Mouse (Mus musculus): ENCODE results near the gene Rmnd5b.
"Not testable (repeated sequence)": the region's sequence is repeated elsewhere in the genome, so short reads cannot be mapped to it uniquely, and the experiment has no call there.

Gene Rmnd5b

GRCm38 (mm10) chr11:51649111-51649888 is 13.6 kb upstream of the Rmnd5b start:
- DNase-seq (ENCODE audit: low spot score in 2 of 2): no peak

DNA sequence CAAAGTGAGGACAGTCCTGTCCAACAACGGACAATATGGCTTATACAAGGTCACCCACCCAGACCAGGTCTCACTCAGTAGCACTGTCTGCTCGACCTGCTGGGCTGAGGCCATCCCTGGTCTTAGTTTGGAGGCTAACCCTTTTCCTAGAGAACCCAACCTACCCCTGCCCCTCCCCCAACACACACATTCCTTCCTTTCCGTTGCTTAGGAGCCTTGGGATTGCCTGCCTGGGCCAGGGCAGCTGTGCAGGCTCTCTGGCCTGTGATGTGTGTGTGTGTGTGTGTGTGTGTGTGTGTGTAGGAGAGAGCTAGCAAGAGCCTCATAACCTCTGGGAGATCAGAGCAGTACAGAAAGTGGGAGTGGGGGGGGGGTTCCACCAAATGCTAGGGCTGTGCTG is 12.9 kb upstream of the Rmnd5b start:
- no peak for DNase-seq (ENCODE audit: low spot score in 2 of 2)

- peak; percentile 62 to 84 for DNase-seq (ENCODE audit: low spot score in 2 of 2)
Observed at GRCm38 (mm10) chr11:51646751-51647667, 11.3 kb upstream of the Rmnd5b start.

GRCm38 (mm10) chr11:51646245-51646644 is 10.5 kb upstream of the Rmnd5b start:
- no peak for DNase-seq (ENCODE audit: low spot score in 2 of 2)

DNA sequence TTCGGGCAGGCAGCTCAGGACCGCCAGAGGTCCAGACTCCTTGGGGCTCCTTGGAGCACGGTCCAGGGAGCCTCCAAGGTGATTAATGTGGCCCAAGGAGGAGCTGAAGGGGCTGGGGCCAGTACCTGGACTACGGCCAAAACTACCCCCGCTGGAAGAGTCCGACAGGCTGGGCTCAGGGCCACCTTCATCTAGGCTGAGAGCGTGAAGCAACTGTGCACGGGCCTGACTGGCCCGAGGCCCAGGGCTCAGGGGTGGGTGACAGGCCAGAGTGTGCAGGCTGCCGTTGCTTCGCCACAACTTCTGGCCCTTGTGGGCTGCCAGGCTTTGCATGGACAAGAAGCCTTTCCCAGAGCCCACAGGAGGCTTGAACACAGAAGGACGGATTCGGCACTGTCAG is 9.6 kb upstream of the Rmnd5b start:
- DNase-seq (ENCODE audit: low spot score in 2 of 2): no peak

GRCm38 (mm10) chr11:51644217-51644616 is 8.5 kb upstream of the Rmnd5b start:
- DNase-seq (ENCODE audit: low spot score in 2 of 2): no peak

DNA sequence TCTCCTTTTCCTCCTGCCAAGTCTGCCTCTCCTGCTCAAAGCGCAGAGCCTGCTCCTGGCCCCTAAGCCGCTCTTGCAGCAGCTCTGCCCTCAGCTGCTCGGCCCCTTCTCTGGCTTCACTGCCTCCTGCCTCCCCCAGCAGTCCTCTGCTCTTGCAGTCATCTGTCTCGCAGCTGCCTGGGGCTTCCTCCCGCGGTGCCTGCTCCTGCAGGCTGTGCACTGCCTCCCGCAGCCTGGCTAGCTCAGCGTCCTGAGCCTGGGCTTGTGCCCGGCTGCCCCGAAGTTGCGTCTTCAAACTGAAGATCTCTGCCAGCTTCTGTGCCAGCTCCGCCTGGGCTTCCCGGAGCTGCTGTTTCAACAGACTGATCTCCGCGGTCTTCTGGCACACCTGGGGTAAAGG is 8.1 kb upstream of the Rmnd5b start:
- DNase-seq (ENCODE audit: low spot score in 2 of 2): no peak

DNA sequence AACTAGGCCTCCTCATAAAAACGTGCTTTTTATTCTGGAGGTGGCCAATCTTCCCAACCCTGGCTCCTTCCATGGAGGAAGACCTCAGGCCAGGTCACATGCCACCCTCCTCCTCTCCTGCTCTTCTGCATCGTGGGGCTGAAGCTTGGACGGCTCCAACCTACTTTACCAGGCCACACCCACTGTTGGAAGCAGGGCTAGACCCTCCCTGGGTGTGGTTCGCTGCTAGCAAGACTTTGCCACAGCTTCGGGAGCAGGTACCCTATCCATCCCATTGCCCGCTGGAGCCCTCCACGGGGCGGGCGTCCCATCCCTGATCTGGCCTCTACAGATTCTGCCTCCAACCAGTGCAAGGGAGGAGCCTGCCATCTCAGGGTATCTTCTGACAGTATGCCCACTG is 7.5 kb upstream of the Rmnd5b start:
- no peak for DNase-seq (ENCODE audit: low spot score in 2 of 2)

DNA sequence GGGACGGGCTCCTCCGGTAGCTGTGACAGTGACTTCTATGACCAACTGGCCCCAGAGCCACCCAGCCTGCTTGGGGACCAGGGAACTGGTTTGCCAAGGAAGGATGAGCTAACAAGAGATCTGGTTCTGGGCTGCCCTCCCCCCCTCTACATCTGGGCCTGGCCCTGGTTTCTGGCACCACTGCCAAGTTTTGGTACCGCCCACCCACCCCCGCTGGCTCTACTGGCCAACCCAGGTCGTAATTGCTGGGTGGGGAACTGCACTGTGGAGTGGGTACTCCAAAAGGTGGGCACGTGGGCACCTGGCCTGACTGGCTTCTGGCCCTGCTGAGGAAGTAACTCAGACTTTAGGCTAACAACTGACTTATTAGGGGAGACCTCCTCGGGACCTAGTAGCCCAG is 5.1 kb upstream of the Rmnd5b start:
- no peak for DNase-seq (ENCODE audit: low spot score in 2 of 2)

DNA sequence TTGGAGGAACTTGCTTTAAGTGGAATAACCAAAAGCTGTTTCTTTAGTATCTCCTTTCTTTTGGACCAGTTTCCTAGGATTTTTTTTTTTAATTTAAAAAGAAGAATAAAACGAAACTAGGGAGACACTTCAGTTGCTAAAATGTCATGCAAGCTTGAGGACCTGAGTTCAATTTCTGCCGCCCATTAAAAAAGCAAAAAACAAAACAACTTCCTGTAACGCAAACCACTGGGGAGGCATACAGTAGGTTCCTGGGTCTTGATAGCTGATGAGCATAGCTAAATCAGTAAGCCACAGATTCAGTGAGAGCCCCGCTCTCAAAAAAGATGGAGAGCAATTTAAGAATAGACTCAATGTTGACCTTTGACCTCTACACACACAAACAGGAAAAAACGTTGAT is 2.8 kb upstream of the Rmnd5b start:
- no peak for DNase-seq (ENCODE audit: low spot score in 2 of 2)

GRCm38 (mm10) chr11:51637971-51638414 is 2.3 kb upstream of the Rmnd5b start:
- peak; percentile 44 to 63 for DNase-seq (ENCODE audit: low spot score in 2 of 2)

DNA sequence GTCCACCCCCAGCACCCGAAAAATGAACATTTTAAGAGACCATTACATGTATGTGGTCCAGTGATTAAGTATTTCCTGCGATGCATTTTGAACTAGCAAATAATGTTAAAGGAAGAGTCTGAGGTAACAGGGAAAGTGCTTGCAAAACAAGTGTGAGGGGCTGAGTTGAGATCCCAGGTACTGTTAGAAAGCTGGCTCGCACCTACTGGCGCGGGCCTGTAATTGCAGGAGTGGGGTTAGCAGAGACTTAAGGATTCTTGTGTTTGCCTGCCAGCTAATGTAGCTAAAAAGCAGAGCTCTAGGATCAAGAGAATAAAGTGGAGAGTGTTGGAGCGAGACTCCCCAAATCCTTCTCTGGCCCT is 608 bp upstream of the Rmnd5b start:
- DNase-seq (ENCODE audit: low spot score in 2 of 2): peak in 1 of 2 experiments; percentile 49

DNA sequence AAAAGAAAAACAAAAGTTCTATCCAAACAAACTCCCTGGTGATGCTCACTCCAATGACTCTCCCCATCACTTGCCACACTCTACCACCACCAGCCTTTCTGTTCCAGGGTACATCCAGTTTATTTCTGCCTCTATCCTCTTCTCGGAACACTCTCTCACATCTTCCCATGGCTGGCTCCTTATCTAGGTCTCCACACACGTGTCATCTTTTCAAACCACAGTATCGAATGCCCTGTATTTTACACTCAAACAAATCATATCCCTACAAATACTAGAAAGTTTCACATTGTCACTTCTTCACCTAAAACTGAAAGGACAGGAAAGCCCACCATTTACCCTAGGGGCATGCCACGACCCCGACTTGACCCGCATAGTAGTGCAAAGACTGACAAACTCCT is 570 bp downstream of the Rmnd5b start:
- DNase-seq (ENCODE audit: low spot score in 2 of 2): no peak

DNA sequence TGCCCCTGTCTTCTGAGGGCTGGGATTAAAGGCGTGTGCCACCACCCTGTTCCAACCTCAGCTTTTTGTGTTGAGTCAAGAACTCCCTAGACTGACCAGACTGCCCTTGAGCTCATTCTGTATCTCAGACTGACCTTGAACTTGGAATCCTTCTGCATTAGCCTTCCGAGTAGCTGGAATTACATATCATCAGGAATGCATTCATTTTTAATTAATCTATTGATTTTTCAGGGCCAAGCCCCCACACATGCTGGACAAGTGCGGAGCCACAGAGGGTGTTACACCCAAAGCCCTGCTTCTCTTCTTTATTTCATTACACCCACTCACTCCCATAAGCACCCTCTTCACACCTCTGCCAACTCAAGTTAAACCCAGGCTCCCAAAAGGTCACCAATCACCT is 2.0 kb downstream of the Rmnd5b start:
- DNase-seq (ENCODE audit: low spot score in 2 of 2): no peak

DNA sequence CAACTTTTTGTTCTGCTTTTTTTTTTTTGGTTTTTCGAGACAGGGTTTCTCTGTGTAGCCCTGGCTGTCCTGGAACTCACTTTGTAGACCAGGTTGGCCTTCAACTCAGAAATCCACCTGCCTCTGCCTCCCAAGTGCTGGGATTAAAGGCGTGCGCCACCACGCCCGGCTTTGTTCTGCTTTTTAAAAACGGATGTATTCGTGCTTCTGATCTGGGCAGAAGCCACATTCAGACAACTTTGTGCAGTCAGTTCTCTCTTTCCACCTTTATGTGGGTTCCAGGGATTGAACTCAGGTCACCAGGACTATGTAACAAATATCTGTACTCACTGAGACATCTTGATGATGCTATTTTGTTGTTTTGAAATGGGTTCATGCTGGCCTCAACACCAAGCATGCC is 2.5 kb downstream of the Rmnd5b start:
- not testable (repeated sequence) for DNase-seq (ENCODE audit: low spot score in 2 of 2)

DNA sequence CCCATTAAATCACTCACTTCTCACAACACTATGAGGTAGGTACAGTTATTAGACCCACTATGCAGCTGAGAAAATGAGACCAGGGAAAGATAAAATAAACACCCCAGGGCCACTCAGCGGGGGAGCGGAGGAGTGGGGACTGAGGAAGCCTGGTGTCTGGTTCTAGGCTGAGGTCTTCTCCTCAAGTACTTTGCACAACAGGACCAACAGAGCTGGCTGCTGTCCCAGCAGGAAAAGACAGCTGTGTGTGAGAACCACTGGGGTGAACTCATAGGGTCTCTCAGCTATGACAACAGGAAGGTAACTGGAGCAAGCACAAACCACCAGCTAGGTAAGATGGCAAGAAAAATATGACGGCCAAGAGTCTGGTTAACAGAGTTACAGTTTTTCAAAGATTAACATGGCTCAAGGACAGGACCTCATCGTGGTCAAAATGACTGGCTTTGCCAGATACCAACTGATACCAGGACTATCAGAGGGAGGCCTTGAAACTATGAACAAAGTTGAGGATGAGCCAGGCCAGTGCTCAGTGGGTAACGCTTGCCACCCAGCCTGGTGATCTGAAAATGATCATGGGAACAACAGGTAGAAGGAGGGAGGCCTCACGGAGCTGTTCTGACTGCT is 3.5 kb downstream of the Rmnd5b start:
- no peak for DNase-seq (ENCODE audit: low spot score in 2 of 2)

- no peak for DNase-seq (ENCODE audit: low spot score in 2 of 2)
Observed at GRCm38 (mm10) chr11:51629651-51630314, 5.9 kb downstream of the Rmnd5b start.

DNA sequence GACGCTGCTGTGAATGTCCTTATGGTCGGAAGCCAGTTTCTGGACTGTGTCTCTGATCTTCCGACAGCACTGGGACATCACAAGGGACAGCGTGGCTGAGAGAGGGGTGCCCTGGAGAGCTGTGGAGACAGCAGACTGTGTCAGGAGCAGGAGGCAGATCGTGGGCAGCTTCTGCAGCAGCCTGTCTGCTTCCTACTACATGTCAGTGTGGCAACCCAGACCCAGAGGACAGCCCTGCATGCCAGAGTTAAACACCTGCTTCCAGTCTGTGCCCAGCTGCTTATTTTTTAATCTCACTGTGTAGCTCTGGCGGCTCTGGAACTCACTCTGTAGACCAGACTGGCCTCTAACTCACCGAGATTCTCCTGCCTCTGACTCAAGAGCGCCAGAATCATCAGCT is 7.8 kb downstream of the Rmnd5b start:
- no peak for DNase-seq (ENCODE audit: low spot score in 2 of 2)

GRCm38 (mm10) chr11:51627425-51627824 is 8.3 kb downstream of the Rmnd5b start:
- no peak for DNase-seq (ENCODE audit: low spot score in 2 of 2)

- DNase-seq (ENCODE audit: low spot score in 2 of 2): no peak
Observed at GRCm38 (mm10) chr11:51625187-51625820, 10.4 kb downstream of the Rmnd5b start.

- no peak for DNase-seq (ENCODE audit: low spot score in 2 of 2)
Observed at GRCm38 (mm10) chr11:51622971-51623491, 12.7 kb downstream of the Rmnd5b start.

All from heart, adult 9 months (tissue).